Mouse (Mus musculus) cerebellum, adult (tissue): ENCODE data around the gene Agtrap.

Experiments used
- ATAC-seq: cut with Nextera tagmentation; 2 replicates; pipeline ENCODE4 v1.9.2; 2017; ENCODE audit warnings: mild to moderate bottlenecking, moderate library complexity, mixed read lengths; ENCODE audit not compliant: insufficient number of reproducible peaks, low FRiP score, low TSS enrichment

Gene Agtrap

DNA sequence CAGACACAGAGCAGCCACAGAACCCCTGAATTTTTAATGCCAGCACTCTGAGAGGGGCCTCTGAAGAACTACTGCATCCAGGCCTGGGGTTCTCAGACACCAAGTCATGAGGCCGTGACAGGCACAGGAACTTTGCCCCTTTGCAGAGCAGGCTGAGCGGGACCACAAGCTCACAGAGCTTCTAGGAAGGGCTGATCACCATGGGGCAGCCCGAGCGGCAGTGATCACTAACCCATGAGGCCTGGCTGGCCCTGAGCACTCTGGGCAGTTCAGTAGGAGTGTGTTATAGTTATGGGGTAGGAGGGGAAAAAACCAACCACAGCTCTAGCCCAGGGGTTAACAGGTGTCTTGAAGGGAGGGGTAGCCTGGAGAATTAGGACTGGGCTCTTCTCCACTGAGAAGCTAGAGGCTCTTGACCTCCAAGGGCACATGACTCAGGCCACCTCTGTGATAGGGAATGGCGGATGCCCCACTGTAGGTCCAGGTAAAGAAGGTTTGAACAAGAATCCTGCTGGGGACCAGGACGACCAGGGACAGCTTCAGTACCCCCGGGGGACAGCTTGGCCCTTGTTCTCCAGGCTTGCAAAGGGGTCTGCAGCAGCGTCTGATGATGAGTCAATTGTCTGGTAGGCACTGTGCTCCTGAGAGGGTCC is 7.8 kb downstream of the Agtrap start:
- no peak for ATAC-seq

DNA sequence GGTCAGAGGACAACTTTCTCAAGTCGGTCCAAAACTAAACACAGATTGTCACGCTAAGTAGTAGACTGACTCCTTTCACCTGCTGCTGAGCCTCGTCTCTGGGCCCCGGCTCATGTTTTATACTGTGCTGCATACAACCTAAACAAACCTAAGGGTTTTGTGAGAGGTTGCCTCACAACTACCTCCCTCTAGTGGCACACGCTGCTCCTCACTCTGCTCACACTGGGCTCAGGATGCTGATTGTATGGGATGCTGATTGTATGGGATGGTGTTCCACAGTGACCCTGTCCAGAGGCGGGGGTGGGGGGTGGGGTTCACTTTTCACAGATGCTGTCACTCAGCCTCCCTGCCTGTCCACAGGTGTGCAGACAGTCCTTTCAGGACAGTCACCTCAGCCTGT is 8.6 kb downstream of the Agtrap start:
- no peak for ATAC-seq

DNA sequence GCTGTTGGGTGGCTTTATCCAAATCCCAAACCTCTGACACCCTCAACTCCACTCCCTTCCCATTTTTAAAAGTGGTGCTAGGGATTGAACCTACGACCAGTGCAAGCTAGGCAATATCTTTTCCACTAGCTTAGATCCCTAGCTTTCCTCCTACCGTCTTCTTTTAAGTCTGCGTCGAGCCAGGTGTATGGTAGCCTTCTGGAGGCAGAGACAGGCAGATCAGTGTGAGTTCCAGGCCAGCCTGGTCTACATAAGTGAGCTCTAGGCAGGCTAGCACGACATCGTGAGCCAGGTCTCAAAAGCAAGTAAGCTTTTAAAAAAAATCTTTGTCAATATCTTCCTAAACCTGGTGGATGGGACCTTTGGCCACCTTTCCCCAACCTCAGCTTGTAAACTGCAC is 11.9 kb downstream of the Agtrap start:
- no peak for ATAC-seq

DNA sequence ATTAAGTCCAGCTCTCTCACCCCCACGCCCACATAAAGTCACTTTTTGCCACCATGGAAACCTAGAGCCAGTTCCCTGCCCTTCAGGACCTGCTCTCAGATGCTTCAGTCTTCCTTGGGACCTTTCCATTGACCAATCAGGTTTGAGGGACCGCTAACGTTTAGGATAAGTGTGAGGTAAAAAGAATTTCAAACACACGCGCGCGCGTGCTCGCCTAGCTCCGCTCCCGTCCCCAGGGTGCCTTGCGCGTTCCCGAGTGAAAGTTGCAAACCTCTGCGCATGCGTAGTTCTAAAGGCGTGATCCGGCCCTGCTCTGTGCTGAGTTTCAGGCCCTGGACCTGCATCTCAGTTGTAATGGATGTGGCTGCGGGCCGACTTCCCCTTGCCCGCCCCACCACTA is 12.6 kb downstream of the Agtrap start:
- ATAC-seq, result no peak

DNA sequence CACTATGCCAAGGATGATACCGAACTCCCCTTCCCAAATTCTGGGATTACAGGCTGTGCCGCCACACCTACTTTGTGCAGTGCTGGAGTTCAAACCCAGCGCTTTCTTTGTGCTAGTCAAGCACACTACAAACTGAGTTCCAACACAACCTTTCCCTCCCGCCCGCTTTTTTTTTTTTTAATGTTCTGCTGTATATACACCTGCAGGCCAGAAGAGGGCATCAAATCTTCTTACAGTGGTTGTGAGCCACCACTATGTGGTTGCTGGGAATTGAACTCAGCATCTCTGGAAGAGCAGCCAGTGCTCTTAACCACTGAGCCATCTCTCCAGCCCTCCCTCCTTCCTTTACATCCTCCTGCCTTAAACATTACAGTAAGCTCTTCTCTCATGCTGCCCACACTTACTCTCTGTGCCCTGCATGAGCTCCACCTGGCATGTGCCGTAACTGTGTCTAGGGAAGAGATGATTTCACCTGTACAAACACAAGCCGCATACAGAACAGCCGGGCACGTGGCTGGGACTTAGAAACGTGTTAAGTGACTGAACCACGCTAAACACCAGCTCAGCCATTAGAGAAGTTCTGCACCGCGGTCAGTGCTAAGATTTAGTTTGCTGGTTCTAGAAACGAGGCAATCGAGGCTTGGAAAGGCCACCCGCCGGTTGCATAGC is 13.2 kb downstream of the Agtrap start:
- no peak for ATAC-seq

DNA sequence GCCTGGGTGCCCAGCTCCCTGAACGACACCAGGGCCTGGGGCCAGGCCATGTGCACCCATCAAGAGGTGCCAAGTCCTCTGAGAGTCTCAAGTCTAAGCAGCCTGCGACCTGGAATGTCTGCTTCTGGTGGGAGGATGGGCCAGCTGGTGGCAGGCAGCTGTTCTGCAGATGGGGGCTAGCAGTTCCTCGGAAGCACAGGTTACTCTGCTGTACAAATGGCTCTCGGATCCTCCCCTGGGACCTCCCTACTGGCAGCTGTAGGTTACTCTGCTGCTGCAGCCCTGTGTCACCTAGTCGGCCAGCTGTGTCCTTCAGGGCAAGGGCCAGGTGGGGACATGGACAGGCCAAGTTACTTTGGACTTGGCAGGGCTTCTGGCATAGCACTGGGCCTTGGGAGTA is 16.3 kb downstream of the Agtrap start:
- ATAC-seq, result no peak

DNA sequence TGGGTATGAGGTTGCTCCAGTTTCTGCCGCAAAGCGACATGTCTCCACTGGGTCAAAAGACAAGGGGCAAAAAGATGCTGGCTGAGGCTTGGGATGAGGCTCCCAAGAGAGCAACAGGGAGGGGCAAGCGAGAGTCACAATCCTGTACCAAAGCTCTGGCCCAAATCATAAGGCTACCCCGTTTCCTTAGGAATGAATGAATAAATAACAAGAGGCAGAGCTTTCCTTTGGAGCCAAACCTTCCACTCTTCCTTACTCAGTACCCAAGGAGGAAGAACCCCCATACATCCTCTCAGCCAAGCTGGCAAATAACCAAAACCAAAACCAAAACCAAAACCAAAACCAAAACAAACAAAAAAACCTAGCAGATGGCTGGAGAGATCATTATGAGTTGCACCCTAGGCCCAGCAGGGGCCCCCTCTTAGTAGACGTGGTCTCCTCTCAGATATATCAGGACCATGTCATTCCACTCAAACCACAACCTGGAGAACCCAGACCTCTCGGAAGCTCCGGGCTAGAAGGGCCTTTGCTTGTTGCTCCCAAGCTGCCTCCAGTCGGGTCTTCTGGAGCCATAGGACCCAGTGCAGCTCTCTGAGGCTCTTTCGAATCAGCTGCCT is 18.1 kb downstream of the Agtrap start:
- no peak for ATAC-seq

DNA sequence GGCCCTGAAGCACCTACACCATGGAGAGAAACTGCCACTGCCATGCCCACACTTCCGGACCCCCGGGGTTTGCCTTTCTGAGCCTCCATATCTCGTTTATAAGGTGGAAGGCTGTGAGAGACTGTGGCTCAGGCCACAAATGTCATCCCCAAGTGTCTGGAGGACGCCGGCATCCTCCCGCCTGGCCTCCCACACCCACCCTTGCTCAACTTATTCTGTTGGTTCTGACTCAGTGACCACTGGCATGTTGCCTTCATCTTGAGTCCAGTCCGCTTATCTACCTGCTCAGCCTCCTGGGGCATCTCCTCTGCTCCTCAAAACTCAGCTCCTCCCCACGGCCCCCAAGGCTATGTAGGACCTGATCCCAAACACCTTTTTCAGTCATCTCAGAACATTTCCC is 20.5 kb downstream of the Agtrap start:
- ATAC-seq, result no peak

DNA sequence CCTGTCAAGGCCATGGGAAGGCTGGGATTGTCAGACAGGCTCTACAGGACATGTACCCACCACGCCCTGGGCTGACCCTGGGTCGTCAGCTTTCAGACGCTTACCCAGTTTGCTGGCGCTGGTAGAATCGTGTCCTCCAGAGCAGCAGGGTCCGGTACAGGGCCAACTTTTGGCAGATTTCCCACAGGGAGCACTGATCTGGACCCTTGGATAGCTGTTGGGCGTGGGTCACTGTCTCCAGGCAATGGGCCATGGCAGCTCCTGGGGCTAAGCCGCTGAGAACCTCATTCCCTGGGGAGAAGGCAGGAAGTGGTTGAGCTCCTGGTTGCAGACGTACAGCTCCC is 21.5 kb downstream of the Agtrap start:
- ATAC-seq, result no peak

DNA sequence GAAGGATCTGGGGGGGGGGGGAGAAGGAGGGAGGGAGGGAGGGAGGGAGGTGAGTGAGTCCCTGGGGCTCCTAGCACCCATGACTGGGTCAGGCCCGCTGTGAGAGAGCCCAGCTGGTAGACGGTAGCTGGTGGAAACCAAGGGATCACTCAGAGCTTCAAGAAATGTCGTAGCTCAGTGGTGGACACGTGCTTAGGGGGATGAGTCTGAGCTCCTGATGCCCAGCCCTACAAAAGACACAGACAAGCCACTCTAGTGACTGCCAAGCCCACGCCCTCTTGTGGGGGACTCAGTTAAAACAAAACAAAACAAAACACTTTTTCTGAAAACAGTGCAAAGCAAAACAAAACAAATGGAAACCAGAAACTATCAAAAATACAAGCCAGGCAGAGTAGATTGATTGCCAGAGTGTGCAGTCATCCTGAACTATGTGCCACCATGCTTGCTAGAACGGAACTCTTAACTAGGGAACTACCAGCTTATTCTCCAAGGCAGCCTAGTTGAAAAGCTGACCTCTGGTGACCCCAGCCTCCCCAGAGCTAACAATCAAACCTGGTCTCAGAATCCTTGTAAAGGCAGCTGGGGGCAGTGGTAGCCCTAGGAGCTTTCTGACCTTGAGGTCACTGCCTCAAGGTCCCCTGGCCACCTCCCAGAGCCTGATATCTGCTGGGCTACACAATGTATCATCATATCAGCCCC is 22.0 kb downstream of the Agtrap start:
- ATAC-seq, result no peak

DNA sequence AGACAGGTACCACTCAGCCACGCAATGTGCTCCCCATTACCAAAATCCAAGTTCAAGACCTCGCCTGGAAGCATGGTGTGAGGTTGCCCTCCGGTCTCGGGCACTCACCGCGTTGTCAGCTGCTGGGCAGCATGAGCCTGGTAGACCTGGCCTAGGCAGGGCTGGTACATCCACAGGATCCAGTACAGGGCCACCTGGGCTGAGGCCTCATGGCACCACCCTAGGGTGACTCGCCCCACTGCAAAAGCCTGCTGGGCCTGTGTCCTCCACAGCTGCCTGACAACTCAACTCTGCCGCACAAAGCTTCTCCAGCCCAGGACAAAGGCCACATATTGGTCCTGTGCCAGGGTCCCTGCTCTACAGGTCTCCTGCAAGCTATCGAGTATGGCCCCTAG is 26.7 kb downstream of the Agtrap start:
- no peak for ATAC-seq

DNA sequence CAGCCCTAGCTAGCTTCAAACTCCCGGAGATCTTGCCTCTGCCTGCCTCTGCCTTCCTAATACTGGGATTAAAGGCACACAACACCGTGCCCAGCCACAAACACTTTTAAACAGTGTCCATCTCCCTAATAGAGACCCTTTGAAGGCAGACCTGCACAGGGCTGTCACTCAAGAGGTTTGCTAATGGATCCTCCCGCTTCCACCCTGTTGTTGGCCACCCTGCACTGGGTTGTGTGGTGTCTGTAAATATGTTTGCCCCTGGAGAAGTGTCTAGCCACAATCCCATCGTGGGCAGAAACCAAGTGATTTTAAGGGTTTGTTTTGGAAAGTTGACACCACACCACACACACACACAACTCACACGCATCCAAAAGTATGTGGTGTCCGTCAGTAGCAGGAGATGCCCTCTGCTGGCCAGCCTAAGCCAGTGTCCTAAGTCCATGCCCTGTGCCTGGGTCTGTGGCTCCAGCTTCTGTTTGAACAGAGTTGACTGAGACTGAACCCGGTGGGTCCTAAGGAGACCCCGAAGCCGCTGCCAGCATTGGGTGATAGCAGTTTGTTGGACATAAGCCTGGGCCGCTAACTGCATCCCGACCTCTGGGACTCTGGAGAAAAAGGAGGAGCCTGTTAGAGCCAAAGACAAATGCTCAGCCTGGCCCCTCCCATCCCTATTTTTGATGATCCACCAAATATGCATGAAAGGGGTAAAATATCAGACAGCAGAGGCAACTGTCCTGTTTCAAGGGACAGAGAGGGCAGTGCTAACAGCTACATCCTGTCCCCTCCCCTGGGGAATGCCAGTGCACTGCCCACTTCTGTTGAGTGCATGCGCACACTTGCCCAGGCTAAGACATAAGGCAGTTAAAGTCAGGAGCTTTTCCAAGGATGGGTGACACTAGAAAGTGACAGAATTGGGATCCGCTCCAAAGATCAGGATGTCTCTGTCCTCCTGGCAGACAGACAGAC is 27.4 kb downstream of the Agtrap start:
- ATAC-seq, result no peak

DNA sequence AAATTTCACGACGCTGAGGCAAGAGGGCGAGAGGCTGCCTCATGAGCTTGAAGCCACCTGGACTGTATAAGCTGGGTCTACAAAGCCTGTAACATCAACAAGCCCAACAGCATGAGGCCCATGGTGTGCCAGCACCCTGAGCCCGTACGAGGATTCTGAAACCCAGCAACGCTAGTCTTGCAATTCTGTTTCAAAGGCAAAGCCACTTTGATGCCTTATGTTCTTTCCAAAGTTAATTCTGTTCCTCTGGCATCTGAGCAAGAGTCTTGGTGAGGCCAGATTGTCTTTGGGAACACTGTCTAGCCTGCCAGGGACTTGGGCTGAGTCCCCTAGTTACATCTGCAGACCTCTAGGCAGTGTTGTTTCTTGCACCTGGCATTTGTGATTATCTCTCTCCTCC is 28.8 kb downstream of the Agtrap start:
- no peak for ATAC-seq

DNA sequence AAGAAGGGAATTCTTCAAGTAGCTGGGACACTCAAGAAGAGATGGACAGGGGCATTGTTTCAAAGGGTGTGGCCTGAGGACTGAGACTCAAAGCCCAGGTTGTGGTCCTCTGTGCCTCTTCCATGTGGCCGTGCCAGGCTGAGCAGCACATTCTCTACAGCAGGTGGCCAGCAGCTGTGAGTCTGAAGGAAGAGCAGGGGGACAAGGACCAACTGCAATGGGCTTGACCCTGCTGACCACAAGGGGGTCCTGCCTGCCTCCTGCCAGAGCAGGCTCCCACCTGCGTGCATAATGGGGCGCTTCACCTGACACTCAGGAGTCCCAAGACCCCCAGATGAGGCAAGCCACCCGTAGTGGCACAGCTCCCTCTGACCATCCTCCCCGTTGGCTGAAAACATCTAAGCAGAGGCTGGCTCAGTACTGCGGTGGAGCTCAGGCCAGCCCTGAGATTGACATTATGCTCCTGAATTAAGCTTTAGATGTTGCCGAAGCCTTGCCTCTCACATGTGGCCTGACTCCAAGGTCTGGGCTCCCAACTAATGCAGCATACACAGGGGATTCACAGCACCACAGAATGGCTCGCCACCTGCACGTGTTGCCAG is 29.5 kb downstream of the Agtrap start:
- no peak for ATAC-seq

DNA sequence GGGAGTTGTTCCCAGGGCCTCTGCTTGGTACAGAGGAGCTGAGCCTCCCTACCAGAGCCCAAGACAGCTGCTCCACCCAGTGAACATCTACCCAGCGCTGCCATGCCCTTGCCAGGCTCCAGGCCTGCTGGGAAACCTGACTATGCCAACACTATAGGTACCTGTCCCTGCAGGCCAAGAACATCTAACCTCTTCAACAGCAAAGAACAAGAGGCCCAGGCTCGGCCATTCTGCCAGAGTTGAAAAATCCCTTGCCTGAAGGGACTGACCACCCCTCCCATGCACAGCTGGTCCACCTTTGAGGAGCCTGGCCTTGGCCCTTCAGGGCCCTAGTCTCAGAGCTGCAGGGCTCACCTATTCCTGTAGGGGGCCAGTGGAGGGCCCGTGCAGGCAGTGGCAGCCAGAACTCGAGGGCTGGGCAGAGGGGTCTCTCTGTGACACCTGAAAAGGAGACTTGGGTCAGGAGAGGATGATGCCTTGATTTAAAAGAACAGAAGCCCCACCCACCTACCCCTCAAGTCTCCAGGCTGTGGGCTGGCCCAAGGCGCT is 30.1 kb downstream of the Agtrap start:
- ATAC-seq, result no peak

DNA sequence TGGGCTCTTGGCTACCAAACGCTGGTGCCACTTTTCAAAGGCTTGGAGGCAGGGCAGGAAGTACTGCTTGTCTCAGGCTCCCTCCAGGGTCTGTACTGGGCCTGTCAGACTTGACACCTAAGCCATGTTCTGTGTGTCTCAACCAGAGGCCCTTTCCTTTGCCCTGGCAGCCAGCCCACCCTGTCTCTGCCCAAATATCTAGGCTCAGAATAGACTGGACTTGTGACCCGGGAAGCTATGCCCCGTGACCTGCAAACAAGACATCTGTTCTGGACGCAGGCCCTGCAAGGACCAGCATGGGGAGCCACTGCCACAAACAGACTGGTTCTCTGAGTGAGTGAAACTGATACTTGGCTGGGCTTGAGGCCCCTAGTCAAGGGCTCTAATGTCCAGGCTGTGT is 31.0 kb downstream of the Agtrap start:
- ATAC-seq, result no peak

DNA sequence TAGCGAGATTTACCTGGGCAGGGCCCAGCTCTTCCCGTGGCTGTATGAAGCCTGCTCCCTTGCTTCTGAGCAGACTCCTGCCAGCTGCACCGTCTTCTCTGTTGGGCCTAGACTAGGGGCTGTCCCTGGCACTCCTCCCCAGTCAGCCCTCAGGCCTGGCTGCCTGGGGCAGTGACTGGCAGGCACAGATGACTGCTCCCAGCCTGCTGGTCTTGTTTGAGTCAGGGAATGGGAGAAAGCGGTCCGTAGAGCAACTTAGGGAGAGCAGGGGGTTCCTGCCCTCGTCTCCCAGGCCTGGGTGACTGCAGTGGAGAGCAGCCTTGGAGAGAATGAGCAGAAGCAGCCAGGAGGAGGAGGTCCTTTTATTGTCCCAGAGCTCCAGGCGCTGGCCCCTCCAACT is 31.6 kb downstream of the Agtrap start:
- ATAC-seq, result no peak

DNA sequence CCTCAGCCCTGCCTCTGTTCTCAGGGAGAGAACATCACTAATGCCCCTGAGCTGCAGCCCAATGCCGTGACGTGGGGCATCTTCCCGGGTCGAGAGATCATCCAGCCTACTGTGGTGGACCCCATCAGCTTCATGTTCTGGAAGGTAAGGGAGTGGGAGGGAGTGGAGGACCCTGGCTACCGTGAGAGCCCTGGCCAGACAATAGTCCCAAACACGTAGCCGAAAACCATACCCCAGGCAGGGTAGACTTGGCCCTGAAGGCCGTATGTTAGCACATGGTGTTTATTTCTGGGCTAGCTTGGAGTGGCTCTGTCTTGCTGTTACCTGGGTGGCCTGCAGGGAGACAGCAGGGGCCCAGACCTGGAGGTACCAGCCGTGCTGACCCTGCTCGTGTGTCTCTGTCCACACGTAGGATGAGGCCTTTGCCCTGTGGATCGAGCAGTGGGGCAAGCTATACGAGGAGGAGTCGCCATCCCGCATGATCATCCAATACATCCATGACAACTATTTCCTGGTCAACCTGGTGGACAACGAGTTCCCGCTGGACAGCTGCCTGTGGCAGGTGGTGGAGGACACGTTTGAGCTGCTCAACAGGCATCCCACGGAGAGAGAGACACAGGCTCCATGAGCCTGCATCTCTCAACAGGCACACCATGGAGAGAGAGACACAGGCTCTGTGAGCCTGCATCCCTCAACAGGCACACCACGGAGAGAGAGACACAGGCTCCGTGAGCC is 32.7 kb downstream of the Agtrap start:
- 0 out of 2 replicates have a peak, but pooled peaks have one; percentile 41 for ATAC-seq

DNA sequence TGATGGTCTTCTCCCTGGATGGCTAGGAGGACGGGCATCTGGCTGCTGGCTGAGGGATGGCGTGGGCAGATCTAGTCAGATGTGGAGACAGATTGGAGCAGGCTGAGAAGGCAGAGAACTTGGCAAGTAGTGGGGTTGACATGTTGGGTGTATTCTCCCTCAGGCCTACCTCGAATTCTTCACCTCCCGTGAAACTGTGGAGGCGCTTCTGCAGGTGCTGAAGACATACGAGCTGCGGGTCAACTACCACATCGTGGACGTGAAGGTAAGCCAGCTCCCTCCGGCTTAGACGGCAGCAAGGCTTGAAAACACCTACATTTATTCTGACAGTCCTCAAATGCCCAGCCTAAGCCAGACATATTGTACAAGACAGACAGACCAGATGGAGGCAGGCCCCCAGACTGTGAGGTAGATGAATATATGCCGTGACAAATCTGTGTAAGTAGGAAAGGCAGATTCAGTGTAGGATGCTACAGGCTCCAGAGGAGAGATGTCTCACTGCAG is 34.4 kb downstream of the Agtrap start:
- ATAC-seq, result no peak
